Comparison of ENCODE assay signal across 17 mouse cellular contexts in genomic region chr10:91080540-91080939, GRCm38 (mm10). TPM values are rescaled to one million over a fixed set of nuclear protein-coding genes. Genes with fewer than 3 reads are reported as not detected.
DNase-seq lines count a peak whose midpoint lies in the region; ATAC-seq and TF ChIP-seq lines count a peak whose summit lies in the region.
"Had no signal": no experiment of that assay in that cellular context is flagged by ENCODE, and none has a peak within 500 bp of the region (broad histone marks: within the 10 kb centered on the region; RNA-seq: fewer than 3 reads in every experiment).

No protein-coding gene starts in this region.

- 88% methylated on average over 5 of the region's 5 CpGs for WGBS in hindbrain, embryonic 15.5 days
- 87% methylated on average over 5 of the region's 5 CpGs for WGBS in hindbrain, postnatal 0 days

- H3K36me3 ChIP-seq in hindbrain, embryonic 15.5 days: peaks cover 12% of the 10 kb centered on the region
- H3K36me3 ChIP-seq in hindbrain, postnatal 0 days (ENCODE audit: insufficient read depth, low read length): peaks cover 17% of the 10 kb centered on the region; the same call in 1 of the 2 replicates

- TF ChIP-seq CTCF in hindbrain, postnatal 0 days (IDR thresholded peaks at IDR 0.05; ENCODE audit: low read depth): no peak

- H3K4me3 ChIP-seq in hindbrain, embryonic 15.5 days: no peak overlapping the region
- H3K4me3 ChIP-seq in hindbrain, postnatal 0 days (ENCODE audit: low read length): no peak overlapping the region
- H3K4me3 ChIP-seq: neural tube, embryonic 15.5 days had no signal

- ATAC-seq in CD4-positive, CD25-positive, alpha-beta regulatory T cell, adult 4 months: no peak
- ATAC-seq in hindbrain, embryonic 15.5 days (ENCODE audit: low FRiP score, low read depth): no peak
- no peak for ATAC-seq in hindbrain, postnatal 0 days

- H3K4me1 ChIP-seq in hindbrain, embryonic 15.5 days (replicated peaks): peaks cover 14% of the 10 kb centered on the region
- no peaks in the 10 kb centered on the region for H3K4me1 ChIP-seq in hindbrain, postnatal 0 days (ENCODE audit: insufficient read depth, low read length)

- H3K9me3 ChIP-seq in hindbrain, embryonic 15.5 days: no peaks in the 10 kb centered on the region
- no peaks in the 10 kb centered on the region for H3K9me3 ChIP-seq in hindbrain, postnatal 0 days (ENCODE audit: low read length)
- H3K9me3 ChIP-seq: neural tube, embryonic 15.5 days had no signal

- DNase-seq in CD4-positive, CD25-positive, alpha-beta regulatory T cell, adult 2 months (ENCODE audit: low read depth, low spot score): peak; percentile 22
- DNase-seq in hindbrain, postnatal 0 days (ENCODE audit: low spot score): no peak
- DNase-seq in 416B (ENCODE audit: low read depth): peak; percentile 76
- DNase-seq in induced T-regulatory cell, adult 2 months (ENCODE audit: low read depth): peak; percentile 60
- no peak for DNase-seq in ovary, postnatal 36 days (ENCODE audit: low spot score)
- DNase-seq in cerebellum, adult 18-20 months: no peak
- DNase-seq: adrenal gland, postnatal 36 days; cerebellum, adult 11 months; gastrocnemius, postnatal 25 days; heart, postnatal 4 days; kidney, adult 11 months; lung, postnatal 4 days; spleen, adult 18-20 months; thymus, postnatal 36 days had no signal

- H3K4me2 ChIP-seq in hindbrain, embryonic 15.5 days: 0 out of 2 replicates have a peak overlapping the region, but pooled peaks have one; percentile 17
- no peak overlapping the region for H3K4me2 ChIP-seq in hindbrain, postnatal 0 days (ENCODE audit: low read depth, low read length)

- no peaks in the 10 kb centered on the region for H3K27me3 ChIP-seq in hindbrain, embryonic 15.5 days
- no peaks in the 10 kb centered on the region for H3K27me3 ChIP-seq in hindbrain, postnatal 0 days (ENCODE audit: insufficient read depth, low read length)
- H3K27me3 ChIP-seq: neural tube, embryonic 15.5 days had no signal

- H3K9ac ChIP-seq in hindbrain, embryonic 15.5 days: no peak overlapping the region
- no peak overlapping the region for H3K9ac ChIP-seq in hindbrain, postnatal 0 days (replicated peaks; ENCODE audit: low read length)
- H3K9ac ChIP-seq: neural tube, embryonic 15.5 days had no signal

- no peak overlapping the region for H3K27ac ChIP-seq in hindbrain, embryonic 15.5 days (replicated peaks)
- no peak overlapping the region for H3K27ac ChIP-seq in hindbrain, postnatal 0 days
- H3K27ac ChIP-seq: neural tube, embryonic 15.5 days had no signal

RNA-seq across cellular contexts. Expression of gene Apaf1, which starts 2.0 kb away (rescaled TPM):
- polyA plus RNA-seq in CD4-positive, CD25-positive, alpha-beta regulatory T cell, adult 4 months (2017; shearing (Covaris generic)): 10 to 100 TPM in 1 of 2 experiments, 1 to 10 TPM in 1; 6.2 to 15.3 TPM
- 16.2 and 19.7 TPM in 2 replicates for polyA plus RNA-seq in hindbrain, embryonic 15.5 days (2015; fragmentation: Nextera tagmentation; extraction: Ambion mirVana)
- 32.1 and 38.9 TPM in 2 replicates for total RNA-seq in hindbrain, postnatal 0 days (2014; rRNA removed)
- polyA plus RNA-seq in hindbrain, postnatal 0 days (2015; fragmentation: Nextera tagmentation; extraction: Ambion mirVana): 11.0 and 13.8 TPM in 2 replicates

RNA-seq across cellular contexts. Expression of gene Ikbip, which starts 2.2 kb away (rescaled TPM):
- 1 to 10 TPM; 4.9 to 6.5 TPM for polyA plus RNA-seq in CD4-positive, CD25-positive, alpha-beta regulatory T cell, adult 4 months (2017; shearing (Covaris generic))
- 20.7 and 21.6 TPM in 2 replicates for polyA plus RNA-seq in hindbrain, embryonic 15.5 days (2015; fragmentation: Nextera tagmentation; extraction: Ambion mirVana)
- 10.5 and 11.3 TPM in 2 replicates for total RNA-seq in hindbrain, postnatal 0 days (2014; rRNA removed)
- polyA plus RNA-seq in hindbrain, postnatal 0 days (2015; fragmentation: Nextera tagmentation; extraction: Ambion mirVana): 16.6 and 21.5 TPM in 2 replicates

RNA-seq across cellular contexts. Expression of gene Slc25a3, which starts 43.3 kb away (rescaled TPM):
- polyA plus RNA-seq in CD4-positive, CD25-positive, alpha-beta regulatory T cell, adult 4 months (2017; shearing (Covaris generic)): 100 to 1,000 TPM; 200 to 224 TPM
- polyA plus RNA-seq in hindbrain, embryonic 15.5 days (2015; fragmentation: Nextera tagmentation; extraction: Ambion mirVana): 567 and 590 TPM in 2 replicates
- total RNA-seq in hindbrain, postnatal 0 days (2014; rRNA removed): 445 and 451 TPM in 2 replicates
- polyA plus RNA-seq in hindbrain, postnatal 0 days (2015; fragmentation: Nextera tagmentation; extraction: Ambion mirVana): 718 and 736 TPM in 2 replicates

Comparison
In these comparisons a context has a peak if more than half of its experiments do, and no peak if none do; other contexts are left out.
1. DNase-seq: peak in CD4-positive, CD25-positive, alpha-beta regulatory T cell, adult 2 months (single experiment), 416B (single experiment) and induced T-regulatory cell, adult 2 months (single experiment); none in hindbrain, postnatal 0 days (single experiment), ovary, postnatal 36 days (single experiment) and cerebellum, adult 18-20 months (0 of 2).